Mouse (Mus musculus): Measurements from ENCODE around the gene Gpm6b.

DNA sequence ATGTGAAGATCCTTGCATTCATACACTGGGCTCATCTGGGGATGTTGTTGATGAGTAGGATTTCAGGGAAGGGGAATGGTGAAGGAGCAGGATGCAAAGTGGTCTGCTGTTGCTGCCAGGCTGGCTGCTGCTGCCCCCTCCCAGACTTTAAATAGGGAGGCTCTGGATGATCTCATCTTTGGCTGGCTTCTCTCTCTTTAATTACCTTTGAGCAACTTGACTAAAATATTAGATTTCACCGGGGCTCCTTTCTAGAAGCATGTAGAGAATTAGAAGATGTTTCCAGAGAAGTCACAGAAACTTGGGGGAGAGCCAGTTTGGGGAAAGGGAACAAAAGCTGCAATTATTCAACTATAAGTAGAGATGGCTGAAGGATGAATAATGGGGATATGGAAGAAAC lies 76.5 kb downstream of the Gpm6b start:
- no peak for TF ChIP-seq CTCF (IDR thresholded peaks at IDR 0.05; ENCODE audit: borderline replicate concordance, control insufficient read depth, extremely low read depth, insufficient read depth, low read length, poor library complexity)
- no peak for TF ChIP-seq POLR2A (IDR thresholded peaks at IDR 0.05; ENCODE audit: control insufficient read depth, extremely low read depth, insufficient read depth, low read length, poor library complexity)

Data from thymus, adult 2 months (tissue).